Mouse (Mus musculus) hindbrain, embryonic 13.5 days (tissue): ENCODE measurements at regions not wholly inside any gene's neighbourhood (a gene's known extent, or its start where the extent isn't known, plus 50 kb on each side); places are given as distances from the start of the nearest gene placed in this dataset.
"Not testable (repeated sequence)": the region's sequence is repeated elsewhere in the genome, so short reads cannot be mapped to it uniquely, and the experiment has no call there.

Source experiments
- ATAC-seq: fragments of 200-750 bp; cut with Nextera tagmentation; 2 replicates; pipeline ENCODE4 v1.8.0; 2017; ENCODE audit warnings: moderate TSS enrichment; ENCODE audit not compliant: low FRiP score
- H3K27ac ChIP-seq: fragments of 300-500 bp; sonication (generic); 2 replicates; pipeline ENCODE4 v1.5.1; 2015; ENCODE audit warnings: inconsistent platforms, mild to moderate bottlenecking, moderate library complexity
- H3K27me3 ChIP-seq: fragments of 300-500 bp; sonication (generic); 2 replicates; pipeline ENCODE4 v1.6.1; 2015; ENCODE audit warnings: mild to moderate bottlenecking, inconsistent platforms
- H3K36me3 ChIP-seq: fragments of 300-500 bp; sonication (generic); 2 replicates; pipeline ENCODE4 v1.6.1; 2015; ENCODE audit warnings: mild to moderate bottlenecking, inconsistent platforms
- H3K4me1 ChIP-seq: fragments of 300-500 bp; sonication (generic); replicated peaks from 2 replicates; pipeline ENCODE4 v1.6.1; 2015; ENCODE audit warnings: inconsistent platforms
- H3K4me2 ChIP-seq: fragments of 300-500 bp; sonication (generic); 2 replicates; pipeline ENCODE4 v1.6.1; 2015; ENCODE audit warnings: inconsistent platforms, mild to moderate bottlenecking, moderate library complexity
- H3K4me3 ChIP-seq: fragments of 300-500 bp; sonication (generic); 2 replicates; pipeline ENCODE4 v1.5.1; 2015; ENCODE audit warnings: mild to moderate bottlenecking, inconsistent platforms
- H3K9ac ChIP-seq: fragments of 300-500 bp; sonication (generic); 2 replicates; pipeline ENCODE4 v1.6.1; 2015; ENCODE audit warnings: mild to moderate bottlenecking, inconsistent platforms
- H3K9me3 ChIP-seq: fragments of 300-500 bp; sonication (generic); 2 replicates; pipeline ENCODE4 v1.6.1; 2016; ENCODE audit warnings: inconsistent platforms
- WGBS: fragments of 180-500 bp; shearing (Covaris S2); methylation state at CpG from one replicate; pipeline ENCODE4 v1.1.7; 2015; 5-methylcytosine and 5-hydroxymethylcytosine counted together

DNA sequence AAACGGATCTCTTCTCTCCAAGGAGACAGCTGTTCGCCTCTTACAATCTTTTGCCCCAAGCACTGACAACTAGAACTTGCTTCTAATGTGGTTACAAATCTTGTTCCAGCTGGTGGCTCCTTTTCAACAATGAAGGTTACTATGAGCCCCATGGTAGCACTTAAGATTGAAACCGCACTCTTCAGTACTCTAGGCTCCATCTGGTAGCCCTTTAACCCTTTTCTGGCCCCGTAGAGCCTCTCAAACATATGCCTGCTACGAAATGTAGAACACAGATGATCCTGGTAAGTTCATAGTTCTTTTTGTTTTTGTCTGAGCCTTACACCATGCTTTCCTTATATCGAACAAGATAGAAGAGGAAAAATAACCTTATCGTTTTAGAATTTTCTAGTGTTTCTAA is 558.2 kb downstream of the Isl1 start:
- no peaks in the 10 kb centered on the region for H3K27me3 ChIP-seq
- no peak for ATAC-seq
- 72% methylated on average over 7 of the region's 7 CpGs for WGBS

DNA sequence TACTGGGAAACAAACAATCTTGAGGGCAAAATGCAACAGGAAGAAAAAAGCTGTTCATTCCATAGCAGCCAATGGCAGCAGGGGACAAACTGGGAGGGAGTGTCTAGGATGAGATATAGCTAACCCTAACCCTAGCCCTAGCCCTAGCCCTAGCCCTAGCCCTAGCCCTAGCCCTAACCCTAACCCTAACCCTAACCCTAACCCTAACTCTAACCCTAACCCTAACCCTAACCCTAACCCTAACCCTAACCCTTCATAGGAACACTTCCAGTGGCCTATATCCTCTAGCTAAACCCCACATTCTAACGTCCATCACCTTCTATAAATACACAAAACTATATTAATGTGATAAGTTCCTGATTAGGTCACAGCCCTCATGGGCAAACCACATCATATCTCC is 567.4 kb downstream of the Isl1 start:
- ATAC-seq, H3K4me1 ChIP-seq, H3K27me3 ChIP-seq, H3K27ac ChIP-seq, H3K9me3 ChIP-seq, H3K4me3 ChIP-seq, H3K4me2 ChIP-seq, H3K36me3 ChIP-seq, H3K9ac ChIP-seq: not testable (repeated sequence)
- WGBS: 78% methylated on average over 1 of the region's 1 CpGs

More for the DNA sequence above, 558.2 kb downstream of the Isl1 start:
- no peak overlapping the region for H3K4me2 ChIP-seq
- H3K4me3 ChIP-seq: no peak overlapping the region
- H3K9ac ChIP-seq: no peak overlapping the region
- no peak overlapping the region for H3K27ac ChIP-seq
- no peaks in the 10 kb centered on the region for H3K36me3 ChIP-seq
- no peaks in the 10 kb centered on the region for H3K4me1 ChIP-seq
- no peaks in the 10 kb centered on the region for H3K9me3 ChIP-seq

DNA sequence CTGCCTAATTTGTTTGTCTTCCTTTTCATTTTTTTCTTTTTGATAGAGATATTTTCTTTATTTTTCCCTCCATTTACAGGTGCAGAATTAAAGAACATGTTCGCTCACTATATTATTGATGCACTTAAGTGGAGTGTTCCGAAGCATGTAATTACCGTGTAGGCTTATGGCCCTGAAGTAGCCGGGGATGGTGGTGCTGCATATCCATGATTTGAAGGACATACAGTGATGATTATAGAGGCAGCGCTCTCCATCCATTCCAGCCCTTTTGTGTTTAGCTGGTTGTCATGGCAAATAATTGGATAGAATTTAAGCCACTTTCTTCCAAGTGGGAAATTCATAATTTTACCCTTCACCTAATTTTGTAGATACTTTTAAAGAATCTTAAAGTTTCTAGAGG is 581.5 kb downstream of the Isl1 start:
- ATAC-seq: no peak

GRCm38 (mm10) chr13:115725356-115725952 is 584.0 kb downstream of the Isl1 start:
- no peak overlapping the region for H3K4me3 ChIP-seq
- H3K9me3 ChIP-seq: no peaks in the 10 kb centered on the region
- no peaks in the 10 kb centered on the region for H3K36me3 ChIP-seq
- H3K27ac ChIP-seq: no peak overlapping the region
- ATAC-seq: no peak
- 54% methylated on average over 5 of the region's 5 CpGs for WGBS
- no peaks in the 10 kb centered on the region for H3K4me1 ChIP-seq
- no peak overlapping the region for H3K4me2 ChIP-seq
- H3K9ac ChIP-seq: no peak overlapping the region
- no peaks in the 10 kb centered on the region for H3K27me3 ChIP-seq

More for the DNA sequence above, 581.5 kb downstream of the Isl1 start:
- H3K4me2 ChIP-seq: no peak overlapping the region
- H3K27me3 ChIP-seq: no peaks in the 10 kb centered on the region
- H3K27ac ChIP-seq: no peak overlapping the region
- no peaks in the 10 kb centered on the region for H3K36me3 ChIP-seq
- H3K4me1 ChIP-seq: no peaks in the 10 kb centered on the region
- H3K9ac ChIP-seq: no peak overlapping the region
- 74% methylated on average over 5 of the region's 5 CpGs for WGBS
- H3K4me3 ChIP-seq: no peak overlapping the region
- no peaks in the 10 kb centered on the region for H3K9me3 ChIP-seq

GRCm38 (mm10) chr13:115719276-115719675 is 590.2 kb downstream of the Isl1 start:
- H3K4me3 ChIP-seq: no peak overlapping the region
- no peak overlapping the region for H3K4me2 ChIP-seq
- no peaks in the 10 kb centered on the region for H3K4me1 ChIP-seq
- no peak overlapping the region for H3K27ac ChIP-seq
- no peaks in the 10 kb centered on the region for H3K36me3 ChIP-seq
- no peaks in the 10 kb centered on the region for H3K27me3 ChIP-seq
- no peaks in the 10 kb centered on the region for H3K9me3 ChIP-seq
- ATAC-seq: no peak
- H3K9ac ChIP-seq: no peak overlapping the region
- WGBS: 93% methylated on average over 2 of the region's 2 CpGs

- no peak overlapping the region for H3K4me2 ChIP-seq
- no peak for ATAC-seq
- H3K9ac ChIP-seq: no peak overlapping the region
- H3K36me3 ChIP-seq: no peaks in the 10 kb centered on the region
- no peaks in the 10 kb centered on the region for H3K4me1 ChIP-seq
- 73% methylated on average over 5 of the region's 5 CpGs for WGBS
- H3K4me3 ChIP-seq: no peak overlapping the region
- no peaks in the 10 kb centered on the region for H3K9me3 ChIP-seq
- H3K27ac ChIP-seq: no peak overlapping the region
- H3K27me3 ChIP-seq: no peaks in the 10 kb centered on the region
Observed at GRCm38 (mm10) chr13:115718859-115719258, 590.6 kb downstream of the Isl1 start.

- H3K4me3 ChIP-seq: no peak overlapping the region
- H3K27me3 ChIP-seq: peaks cover 55% of the 10 kb centered on the region
- no peak overlapping the region for H3K4me2 ChIP-seq
- H3K9ac ChIP-seq: no peak overlapping the region
- H3K27ac ChIP-seq: no peak overlapping the region
- WGBS: 30% methylated on average over 2 of the region's 2 CpGs
- no peak for ATAC-seq
- no peaks in the 10 kb centered on the region for H3K4me1 ChIP-seq
- H3K9me3 ChIP-seq: no peaks in the 10 kb centered on the region
- H3K36me3 ChIP-seq: no peaks in the 10 kb centered on the region
Observed at GRCm38 (mm10) chr13:115696197-115696596, 594.4 kb upstream of the Itga1 start.

- no peaks in the 10 kb centered on the region for H3K9me3 ChIP-seq
- H3K4me3 ChIP-seq: no peak overlapping the region
- ATAC-seq: peak; percentile 92
- H3K36me3 ChIP-seq: no peaks in the 10 kb centered on the region
- no peak overlapping the region for H3K27ac ChIP-seq
- peaks cover 4% of the 10 kb centered on the region; the same call in 1 of the 2 replicates for H3K4me1 ChIP-seq
- no peak overlapping the region for H3K9ac ChIP-seq
- no peak overlapping the region for H3K4me2 ChIP-seq
- peaks cover 63% of the 10 kb centered on the region for H3K27me3 ChIP-seq
- 6% methylated on average over 4 of the region's 4 CpGs for whole genome bisulfite sequencing
Observed at GRCm38 (mm10) chr13:115687426-115687825, 585.7 kb upstream of the Itga1 start.

DNA sequence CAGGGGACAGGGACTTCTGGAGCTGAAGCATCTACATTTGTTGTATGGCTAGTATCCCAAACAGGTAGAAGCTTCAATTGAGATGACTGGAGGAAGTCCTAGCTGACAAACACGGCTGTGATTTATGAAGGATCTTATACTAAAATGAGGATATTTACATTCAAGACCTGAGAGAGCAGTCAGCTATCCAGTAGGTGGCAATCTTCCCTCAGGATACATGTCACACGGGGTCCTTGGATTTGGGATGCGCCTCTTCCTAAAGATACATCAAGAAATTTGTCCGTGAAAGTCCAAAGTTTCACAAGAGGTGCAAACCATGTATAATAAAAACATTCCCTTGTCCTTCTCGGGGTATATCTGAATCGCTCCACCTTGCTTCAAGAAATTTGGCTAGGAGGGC is 577.8 kb upstream of the Itga1 start:
- peaks cover 4% of the 10 kb centered on the region; the same call in 1 of the 2 replicates for H3K4me1 ChIP-seq
- no peak overlapping the region for H3K4me2 ChIP-seq
- no peak overlapping the region for H3K4me3 ChIP-seq
- no peaks in the 10 kb centered on the region for H3K9me3 ChIP-seq
- no peak overlapping the region for H3K9ac ChIP-seq
- no peaks in the 10 kb centered on the region for H3K36me3 ChIP-seq
- WGBS: 49% methylated on average over 6 of the region's 6 CpGs
- peaks cover 67% of the 10 kb centered on the region for H3K27me3 ChIP-seq
- ATAC-seq: no peak
- no peak overlapping the region for H3K27ac ChIP-seq

DNA sequence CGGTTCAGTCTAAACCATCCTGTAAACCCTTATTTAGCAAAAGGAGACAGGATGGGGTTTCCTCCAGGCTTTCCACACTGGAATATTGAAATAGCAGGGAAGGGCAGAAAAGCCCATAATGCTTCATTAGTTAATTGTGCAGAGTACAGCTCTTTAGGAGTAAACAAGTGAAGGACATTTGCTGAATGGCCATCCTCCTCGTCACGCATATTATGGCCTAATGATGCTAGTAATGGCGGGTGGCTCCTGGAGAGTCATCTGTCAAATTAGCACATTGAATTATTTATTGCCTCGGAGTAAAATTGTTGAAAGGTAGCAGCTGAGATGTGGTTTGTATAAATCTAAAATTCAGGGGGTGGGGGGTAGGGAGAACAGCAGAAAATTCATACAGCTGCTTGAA is 575.1 kb upstream of the Itga1 start:
- H3K4me1 ChIP-seq: peaks cover 4% of the 10 kb centered on the region; the same call in 1 of the 2 replicates
- H3K4me3 ChIP-seq: no peak overlapping the region
- H3K9me3 ChIP-seq: no peaks in the 10 kb centered on the region
- no peak overlapping the region for H3K4me2 ChIP-seq
- no peaks in the 10 kb centered on the region for H3K36me3 ChIP-seq
- WGBS: 30% methylated on average over 5 of the region's 5 CpGs
- H3K27me3 ChIP-seq: peaks cover 60% of the 10 kb centered on the region
- no peak overlapping the region for H3K27ac ChIP-seq
- no peak overlapping the region for H3K9ac ChIP-seq
- ATAC-seq: no peak

- Histone ChIP-seq H3K4me3 (no peak overlapping the region), H3K27ac (no peak overlapping the region), H3K36me3 (no peaks in the 10 kb centered on the region), H3K9me3 (no peaks in the 10 kb centered on the region), H3K27me3 (peaks cover 49% of the 10 kb centered on the region), H3K9ac (no peak overlapping the region), H3K4me1 (peaks cover 4% of the 10 kb centered on the region; the same call in 1 of the 2 replicates), H3K4me2 (no peak overlapping the region)
- WGBS: 23% methylated on average over 5 of the region's 5 CpGs
- peak; percentile 73 for ATAC-seq
Observed at GRCm38 (mm10) chr13:115673729-115674128, 572.0 kb upstream of the Itga1 start.

DNA sequence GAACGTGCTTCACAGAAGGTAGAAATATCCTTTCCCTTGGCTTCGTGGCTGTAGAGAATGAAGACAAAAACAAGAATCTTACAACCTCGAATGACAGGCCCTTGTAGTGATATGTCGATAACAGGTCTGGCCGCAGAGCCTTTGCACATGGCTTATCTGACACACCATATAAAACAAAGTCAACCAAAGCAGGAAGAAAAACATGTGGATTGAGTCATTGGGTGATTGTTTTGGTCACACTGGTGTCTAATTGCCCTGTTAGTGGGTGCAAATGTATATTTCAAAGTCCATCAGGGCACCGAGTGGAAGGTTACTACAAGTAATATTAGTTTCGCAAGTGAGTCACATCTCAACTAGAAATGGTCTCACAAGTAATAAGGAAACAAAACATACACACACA is 569.9 kb upstream of the Itga1 start:
- ATAC-seq: no peak
- H3K36me3 ChIP-seq: no peaks in the 10 kb centered on the region
- H3K27me3 ChIP-seq: peaks cover 36% of the 10 kb centered on the region
- H3K4me1 ChIP-seq: no peaks in the 10 kb centered on the region; the same call in 1 of the 2 replicates
- no peak overlapping the region for H3K4me3 ChIP-seq
- no peak overlapping the region for H3K4me2 ChIP-seq
- no peak overlapping the region for H3K9ac ChIP-seq
- no peak overlapping the region for H3K27ac ChIP-seq
- H3K9me3 ChIP-seq: no peaks in the 10 kb centered on the region
- WGBS: 85% methylated on average over 7 of the region's 7 CpGs

- no peaks in the 10 kb centered on the region for H3K4me1 ChIP-seq
- H3K27me3 ChIP-seq: peaks cover 20% of the 10 kb centered on the region; the same call in 1 of the 2 replicates
- H3K36me3 ChIP-seq: no peaks in the 10 kb centered on the region
- H3K9me3 ChIP-seq: no peaks in the 10 kb centered on the region
- 46% methylated on average over 3 of the region's 3 CpGs for WGBS
- H3K4me3 ChIP-seq: no peak overlapping the region
- no peak overlapping the region for H3K27ac ChIP-seq
- no peak for ATAC-seq
- no peak overlapping the region for H3K4me2 ChIP-seq
- no peak overlapping the region for H3K9ac ChIP-seq
Observed at GRCm38 (mm10) chr13:115669516-115669915, 567.8 kb upstream of the Itga1 start.
